Mouse (Mus musculus) embryo, embryonic 10 days (tissue): Measurements from ENCODE around the gene Olfr1306.

ENCODE experiments used
- DNase-seq: peaks from one replicate; pipeline ENCODE4 v3.0.0-alpha.2; 2015; ENCODE audit warnings: low spot score

The Olfr1306 gene

DNA sequence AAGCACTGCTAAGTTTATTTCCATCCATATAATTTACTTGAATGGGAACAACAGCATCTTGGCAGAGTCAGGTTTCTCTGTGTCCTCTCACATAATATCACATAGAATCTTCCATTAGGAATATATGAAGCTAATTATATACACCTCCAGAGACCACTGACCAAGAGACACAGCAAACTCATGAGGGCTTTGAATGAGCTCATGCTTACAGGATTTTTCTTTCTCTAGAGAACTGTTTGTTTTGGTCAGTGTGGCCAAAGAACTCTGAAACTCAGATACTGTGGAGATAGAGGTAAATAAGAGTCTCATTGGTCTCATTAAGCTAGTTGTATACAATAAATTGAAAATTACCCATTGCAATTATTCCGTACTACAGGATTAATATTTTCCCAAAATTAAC lies at the start of gene Olfr1306:
Gene Olfr1306, minus strand, starts transcription at position 101 of the 400 bp plus-strand sequence.
- DNase-seq = no peak

DNA sequence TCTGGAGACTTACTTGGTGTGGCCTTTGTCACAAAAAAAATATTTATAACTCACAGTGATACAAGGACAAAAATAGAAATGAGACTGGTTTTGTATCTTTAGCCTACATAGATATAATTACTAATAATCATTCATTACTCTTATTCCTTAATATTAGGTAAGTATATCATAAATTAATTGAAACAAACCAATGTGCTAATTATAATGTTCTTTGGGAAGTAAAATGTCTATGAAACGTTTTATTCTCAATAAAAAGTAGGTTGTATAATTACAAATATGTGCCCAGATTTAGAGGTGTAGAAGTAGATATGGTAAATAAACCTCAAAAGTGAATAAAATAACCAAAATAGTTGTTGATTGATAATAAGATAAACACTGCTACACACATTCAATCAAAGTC lies 48.8 kb upstream of the Olfr1306 start, which contains the start of gene Olfr1308:
Gene Olfr1308, minus strand, starts transcription at position 101 of the 400 bp plus-strand sequence.
- no peak for DNase-seq

DNA sequence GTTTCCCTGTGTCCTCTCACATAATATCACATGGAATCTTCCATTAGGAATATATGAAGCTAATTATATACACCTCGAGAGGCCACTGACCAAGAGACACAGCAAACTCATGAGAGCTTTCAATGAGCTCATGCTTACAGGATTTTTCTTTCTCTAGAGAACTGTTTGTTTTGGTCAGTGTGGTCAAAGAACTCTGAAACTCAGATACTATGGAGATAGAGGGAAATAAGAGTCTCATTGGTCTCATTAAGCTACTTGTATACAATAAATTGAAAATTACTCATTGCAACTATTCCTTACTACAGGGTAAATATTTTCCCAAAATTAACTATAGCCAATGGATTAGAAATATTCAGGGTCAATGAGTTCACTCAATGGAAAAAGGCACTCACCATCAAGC lies 33.3 kb upstream of the Olfr1306 start, which contains the start of gene Olfr1307:
Gene Olfr1307, minus strand, starts transcription at position 101 of the 400 bp plus-strand sequence.
- no peak for DNase-seq

DNA sequence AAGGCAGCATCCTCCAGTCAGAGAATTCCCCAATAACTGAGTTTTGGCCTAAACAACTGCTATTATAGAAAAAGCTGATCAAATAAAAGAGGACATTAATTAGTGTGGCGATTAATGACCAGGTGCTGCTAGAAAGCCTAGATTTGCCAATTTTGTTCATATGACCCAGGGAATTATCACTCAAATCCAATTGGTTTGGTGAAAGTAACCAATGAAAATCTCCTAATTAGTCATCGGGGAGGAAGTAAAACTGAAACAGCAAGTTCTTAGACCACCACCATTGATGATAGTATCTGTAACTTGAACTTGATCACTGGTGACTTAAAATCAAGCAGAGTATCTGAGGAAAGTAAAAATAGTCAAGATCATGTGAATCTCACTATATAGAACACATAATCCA lies 39.0 kb downstream of the Olfr1306 start, which contains the start of gene Olfr1305:
Gene Olfr1305, minus strand, starts transcription at position 101 of the 400 bp plus-strand sequence.
- no peak for DNase-seq
